10 mouse cellular contexts compared by ENCODE assay signal in genomic region chr14:118718576-118718975, GRCm38 (mm10). TPM values are rescaled to one million over a fixed set of nuclear protein-coding genes. Genes with fewer than 3 reads are reported as not detected.
A peak's percentile ranks its signal among the peaks of the same experiment; 100 is the strongest.
DNase-seq lines count a peak whose midpoint lies in the region.
"Had no signal": no experiment of that assay in that cellular context is flagged by ENCODE, and none has a peak within 500 bp of the region (broad histone marks: within the 10 kb centered on the region; RNA-seq: fewer than 3 reads in every experiment).

No protein-coding gene starts in this region.

- intact Hi-C loops in left cerebral cortex, postnatal 4 days (cut with DNase I): no loop called here

- DNase-seq in gastrocnemius, adult 18-20 months (ENCODE audit: low spot score): peak; percentile 31
- DNase-seq in gastrocnemius, postnatal 4 days (ENCODE audit: low spot score in 2 of 2): no peak
- peak; percentile 50 for DNase-seq in lung, postnatal 36 days
- no peak for DNase-seq in lung, adult 18-20 months
- peak; percentile 84 for DNase-seq in kidney, adult 9 months
- peak; percentile 45 for DNase-seq in skeletal muscle tissue, adult 2 months (ENCODE audit: low read depth, low spot score)
- DNase-seq in frontal cortex, postnatal 10 days (ENCODE audit: low spot score in 2 of 2): no peak
- no peak for DNase-seq in left cerebral cortex, postnatal 4 days
- DNase-seq: adrenal gland, postnatal 10 days; cerebellum, postnatal 25 days had no signal

RNA-seq across cellular contexts. Expression of gene Abcc4, which starts 12.6 kb away (rescaled TPM):
- total RNA-seq in gastrocnemius, adult 18-20 months (2021): 10 to 100 TPM in 1 of 2 experiments, 1 to 10 TPM in 1; 7.8 to 10.0 TPM
- 1 to 10 TPM; 2.4 to 2.9 TPM for total RNA-seq in gastrocnemius, postnatal 4 days (2021)
- 1 to 10 TPM; 4.3 to 4.6 TPM for total RNA-seq in left cerebral cortex, postnatal 4 days (2021)

Comparison
In these comparisons a context has a peak if more than half of its experiments do, and no peak if none do; other contexts are left out.
1. DNase-seq: peak in gastrocnemius, adult 18-20 months (single experiment), lung, postnatal 36 days (single experiment), kidney, adult 9 months (single experiment) and skeletal muscle tissue, adult 2 months (single experiment); none in gastrocnemius, postnatal 4 days (0 of 2), lung, adult 18-20 months (0 of 2), frontal cortex, postnatal 10 days (0 of 2) and left cerebral cortex, postnatal 4 days (single experiment).